Mouse (Mus musculus): ENCODE measurements around the gene Tsacc.
"Not testable (repeated sequence)": the region's sequence is repeated elsewhere in the genome, so short reads cannot be mapped to it uniquely, and the experiment has no call there.

Gene Tsacc

DNA sequence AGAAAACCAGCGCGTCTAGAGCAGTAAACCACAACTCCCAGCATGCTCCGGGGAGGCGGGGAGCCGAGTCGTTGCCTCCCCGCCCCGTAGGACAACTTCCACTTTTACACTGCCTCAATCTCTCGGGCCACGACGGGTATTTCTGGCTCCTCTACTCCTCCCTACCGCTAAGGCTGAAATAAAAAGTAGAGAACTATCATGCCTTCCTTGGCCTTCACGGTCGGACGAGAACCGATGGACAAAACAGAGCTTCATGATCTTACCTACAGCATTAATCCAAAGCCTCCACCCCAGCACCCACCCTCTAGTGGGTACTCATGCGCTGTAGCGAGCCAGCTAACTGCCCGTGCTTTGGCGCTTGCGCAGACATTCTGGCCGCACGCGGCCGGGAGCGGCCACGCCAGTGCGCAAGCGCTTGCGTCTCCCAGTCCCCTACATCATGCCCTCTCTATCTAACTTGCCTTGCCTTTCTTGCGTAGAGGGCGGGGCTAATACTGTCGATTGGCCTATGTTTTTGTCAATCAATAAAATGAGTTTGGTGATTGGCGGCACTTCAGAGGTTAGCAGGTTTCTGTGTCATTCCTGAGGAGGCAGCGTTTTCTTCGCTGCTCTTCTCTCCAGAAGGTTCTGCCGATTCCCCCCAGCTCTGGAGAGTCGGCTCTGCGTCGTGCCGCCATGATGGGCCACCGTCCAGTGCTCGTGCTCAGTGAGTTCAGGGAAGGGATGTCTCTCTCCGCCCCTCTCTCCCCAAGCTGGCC, at the start of gene Tsacc, which contains the start of gene Cct3:
Gene Tsacc, minus strand, starts transcription at position 439 of the 758 bp plus-strand sequence.
Gene Cct3, plus strand, starts transcription at position 556 of the 758 bp plus-strand sequence.
- DNase-seq, result peak; percentile 99

DNA sequence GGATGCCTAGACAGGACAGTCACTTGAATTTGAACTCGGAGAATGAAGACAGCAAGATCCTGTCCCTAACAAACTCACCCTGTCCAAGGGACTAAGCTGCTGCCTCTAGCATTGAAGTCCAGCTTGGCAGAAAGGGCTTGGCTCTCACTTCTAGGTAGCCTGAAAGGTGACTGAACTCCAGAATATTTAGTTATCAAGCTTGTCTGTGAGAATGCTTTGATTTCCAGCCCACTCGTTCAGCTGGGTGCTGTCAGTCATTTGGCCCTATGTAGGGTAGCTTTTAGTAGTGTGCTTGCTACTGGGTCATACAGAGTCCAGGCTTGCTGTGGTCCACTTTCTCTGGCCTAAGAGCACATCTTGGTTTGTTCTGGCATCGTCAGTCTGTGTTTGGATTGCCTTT, 42.2 kb upstream of the Tsacc start:
- no peak for DNase-seq

DNA sequence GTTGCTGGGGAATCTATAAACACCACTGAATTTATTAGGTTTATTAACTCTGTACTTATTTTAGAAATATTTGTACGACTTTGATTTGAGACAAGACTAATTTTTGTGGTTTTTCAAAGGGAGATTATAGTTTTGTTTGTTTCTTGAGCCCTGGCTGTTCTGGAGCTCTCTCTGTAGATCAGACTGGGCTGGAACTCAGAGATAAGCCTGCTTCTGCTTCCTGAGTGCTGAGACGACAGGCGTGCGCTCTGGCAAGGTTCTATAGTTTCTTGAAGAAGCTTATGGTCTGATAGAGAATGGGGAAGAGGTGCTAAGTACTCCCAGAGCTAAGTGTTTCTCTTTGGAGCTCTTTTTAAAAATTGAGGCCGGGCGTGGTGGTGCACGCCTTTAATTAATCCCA, 41.5 kb upstream of the Tsacc start:
- DNase-seq, result no peak

- DNase-seq, result no peak
Measured at GRCm38 (mm10) chr3:88337367-88338020, 40.7 kb upstream of the Tsacc start.

- DNase-seq, result peak; percentile 97
Measured at GRCm38 (mm10) chr3:88336058-88337013, 39.5 kb upstream of the Tsacc start, which contains the start of the genes Tmem79 and Smg5. Gene Tmem79 (minus strand): TSS chr3:88336148. Gene Smg5 (plus strand): TSS chr3:88336260.

- DNase-seq, result no peak
Measured at GRCm38 (mm10) chr3:88335436-88336053, 38.7 kb upstream of the Tsacc start.

GRCm38 (mm10) chr3:88334902-88335435, 38.2 kb upstream of the Tsacc start:
- DNase-seq, result no peak

GRCm38 (mm10) chr3:88334029-88334658, 37.3 kb upstream of the Tsacc start:
- DNase-seq, result peak; percentile 65

DNA sequence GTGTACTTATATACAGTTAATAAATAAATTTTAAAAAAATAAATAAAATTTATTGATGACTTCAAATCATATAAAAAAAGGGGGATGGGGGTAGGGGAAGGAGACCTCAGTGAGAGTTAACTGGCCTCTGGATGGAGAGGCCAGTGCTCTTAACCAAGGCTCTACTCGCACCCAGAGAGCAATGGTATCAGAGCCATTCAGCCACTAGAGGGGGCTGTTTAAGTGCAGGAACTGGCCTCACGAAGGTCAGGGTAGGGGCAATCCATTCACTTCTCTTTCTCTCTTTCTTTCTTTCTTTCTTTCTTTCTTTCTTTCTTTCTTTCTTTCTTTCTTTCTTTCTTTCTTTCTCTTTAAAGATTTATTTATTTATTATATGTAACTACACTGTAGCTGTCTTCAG, 34.5 kb upstream of the Tsacc start:
- peak; percentile 83 for DNase-seq

- no peak for DNase-seq
Measured at GRCm38 (mm10) chr3:88328956-88329355, 32.2 kb upstream of the Tsacc start.

DNA sequence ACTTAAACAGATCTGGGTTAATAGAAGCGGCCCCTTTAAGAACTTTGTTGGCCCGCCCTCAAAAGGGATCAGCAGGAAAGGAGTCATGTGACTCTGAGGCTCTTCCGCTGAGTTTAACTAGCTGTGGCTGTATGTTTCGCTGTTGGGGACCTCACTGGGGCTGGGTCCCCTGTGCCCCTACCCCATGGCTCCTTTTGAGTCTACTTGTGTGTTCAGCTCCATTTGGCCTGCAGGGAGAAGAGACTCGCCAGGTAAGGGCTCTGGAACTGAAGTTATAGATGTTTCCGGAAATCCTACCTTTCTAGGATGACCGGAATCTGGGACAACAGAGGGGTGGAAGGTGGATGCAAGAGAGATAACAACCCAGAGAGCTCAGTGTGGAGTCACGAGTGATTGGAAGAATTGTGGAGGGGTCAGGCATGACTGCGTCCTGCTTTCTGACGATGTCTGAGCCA, 28.2 kb upstream of the Tsacc start, which contains the start of gene Glmp:
Gene Glmp, plus strand, starts transcription at position 73 of the 455 bp plus-strand sequence.
- peak; percentile 85 for DNase-seq

GRCm38 (mm10) chr3:88299172-88299571, 2.4 kb upstream of the Tsacc start:
- DNase-seq, result no peak

DNA sequence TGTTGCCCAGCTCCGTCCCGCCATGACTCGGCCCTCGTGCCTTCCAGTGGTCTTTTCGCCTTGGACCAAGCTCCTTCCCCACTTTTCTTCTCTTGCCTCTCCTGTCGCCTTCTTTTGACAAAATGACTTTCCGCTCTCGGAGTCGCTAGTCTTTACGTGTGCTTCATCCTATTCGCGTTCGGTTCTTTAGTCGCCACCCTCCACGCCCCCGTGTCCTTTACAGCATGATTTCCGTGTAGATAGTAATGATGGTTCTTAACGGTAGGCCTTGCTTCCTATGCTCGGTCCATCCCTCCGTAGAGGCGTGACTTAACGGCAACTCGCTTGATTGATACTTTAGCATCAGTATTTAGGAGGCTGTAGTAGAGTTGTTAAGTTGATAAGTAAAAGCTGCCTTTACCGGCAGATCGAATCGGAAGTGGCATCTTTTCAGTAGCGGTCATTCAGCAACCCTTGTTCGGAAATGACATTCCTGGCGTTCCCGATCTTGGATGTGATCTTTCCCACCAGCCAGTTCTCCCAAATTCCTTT, 587 bp upstream of the Tsacc start:
- peak; percentile 32 for DNase-seq

DNA sequence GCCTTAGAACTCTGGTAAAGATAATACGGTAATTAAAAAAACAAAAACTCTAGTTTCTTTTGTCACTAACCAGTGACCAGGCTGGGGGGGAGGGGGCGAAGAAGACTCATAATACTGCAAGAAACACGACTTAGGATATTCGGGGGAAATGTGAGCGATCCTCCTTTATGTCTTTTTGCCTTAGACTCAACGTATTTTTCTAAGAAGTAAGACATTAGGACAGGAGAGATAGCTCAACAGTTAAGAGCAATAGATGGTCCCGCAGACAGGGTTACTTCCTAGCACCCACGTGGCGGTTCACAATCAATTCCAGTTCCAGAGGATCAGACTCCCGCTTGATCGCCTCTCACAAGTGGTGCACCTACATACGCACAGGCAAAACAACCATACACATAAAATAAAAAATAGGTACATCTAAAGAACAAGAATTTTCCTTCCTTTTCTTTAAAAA, 664 bp downstream of the Tsacc start:
- no peak for DNase-seq

DNA sequence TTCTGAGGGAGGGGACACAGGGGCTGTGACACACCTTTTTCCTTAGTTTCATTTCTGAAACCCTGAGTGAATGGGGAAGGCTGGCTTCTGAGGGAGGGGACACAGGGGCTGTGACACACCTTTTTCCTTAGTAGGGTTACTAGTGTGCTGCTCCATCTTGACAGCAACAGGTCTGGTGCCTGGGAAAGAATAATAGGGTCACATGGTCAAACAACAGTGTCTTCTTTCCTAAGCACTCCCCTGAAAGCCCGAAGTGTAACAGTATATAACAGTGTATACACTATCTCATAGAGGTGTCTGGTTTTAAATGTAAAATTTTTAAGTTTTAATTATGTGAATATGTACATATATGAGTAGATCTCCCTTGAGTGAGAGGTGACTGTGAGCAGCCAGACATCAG, 1.5 kb downstream of the Tsacc start:
- DNase-seq, result not testable (repeated sequence)

GRCm38 (mm10) chr3:88291970-88292369, 4.8 kb downstream of the Tsacc start:
- DNase-seq, result peak; percentile 64

GRCm38 (mm10) chr3:88288133-88288713, 8.6 kb downstream of the Tsacc start:
- DNase-seq, result peak; percentile 71

DNA sequence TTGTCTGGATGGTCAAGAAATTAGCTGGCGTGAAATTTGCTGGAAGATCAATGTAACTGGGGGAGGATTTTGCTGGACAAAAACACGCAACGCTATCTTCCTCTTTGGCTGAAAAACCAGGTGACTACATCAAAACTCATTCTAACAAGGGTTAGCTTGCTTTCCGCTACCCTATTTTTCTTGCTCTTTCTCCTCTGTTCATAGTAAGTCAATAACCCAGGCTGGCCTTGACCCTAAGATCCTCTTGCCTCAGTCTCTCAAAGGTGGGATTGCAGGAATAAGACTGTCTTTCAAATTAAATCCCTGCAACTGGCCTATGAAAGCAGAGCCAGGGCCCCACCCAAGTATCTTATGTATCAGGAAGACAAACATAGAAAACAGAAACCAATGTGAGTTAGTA, 9.7 kb downstream of the Tsacc start, which contains the start of gene Gm38392:
Gene Gm38392, minus strand, starts transcription at position 101 of the 400 bp plus-strand sequence.
- DNase-seq, result no peak

DNA sequence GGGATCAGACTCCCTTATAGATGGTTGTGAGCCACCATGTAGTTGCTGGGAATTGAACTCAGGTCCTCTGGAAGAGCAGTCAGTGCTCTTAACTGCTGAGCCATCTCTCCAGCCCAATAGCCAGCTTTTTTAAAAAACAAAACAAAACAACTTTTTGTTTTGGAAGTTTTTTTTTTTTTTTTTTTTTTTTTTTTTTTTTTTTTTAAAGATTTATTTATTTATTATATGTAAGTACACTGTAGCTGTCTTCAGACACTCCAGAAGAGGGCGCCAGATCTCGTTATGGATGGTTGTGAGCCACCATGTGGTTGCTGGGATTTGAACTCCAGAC, 11.3 kb downstream of the Tsacc start:
- DNase-seq, result not testable (repeated sequence)

GRCm38 (mm10) chr3:88284815-88285564, 11.8 kb downstream of the Tsacc start:
- DNase-seq, result not testable (repeated sequence)
